Mouse (Mus musculus): ENCODE results near the gene Cpne6. TPM values are rescaled to one million over a fixed set of nuclear protein-coding genes. Genes with fewer than 3 reads are reported as not detected.

Cpne6 gene
- polyA plus RNA-seq, 1 experiment from 2014 or later = not detected

DNA sequence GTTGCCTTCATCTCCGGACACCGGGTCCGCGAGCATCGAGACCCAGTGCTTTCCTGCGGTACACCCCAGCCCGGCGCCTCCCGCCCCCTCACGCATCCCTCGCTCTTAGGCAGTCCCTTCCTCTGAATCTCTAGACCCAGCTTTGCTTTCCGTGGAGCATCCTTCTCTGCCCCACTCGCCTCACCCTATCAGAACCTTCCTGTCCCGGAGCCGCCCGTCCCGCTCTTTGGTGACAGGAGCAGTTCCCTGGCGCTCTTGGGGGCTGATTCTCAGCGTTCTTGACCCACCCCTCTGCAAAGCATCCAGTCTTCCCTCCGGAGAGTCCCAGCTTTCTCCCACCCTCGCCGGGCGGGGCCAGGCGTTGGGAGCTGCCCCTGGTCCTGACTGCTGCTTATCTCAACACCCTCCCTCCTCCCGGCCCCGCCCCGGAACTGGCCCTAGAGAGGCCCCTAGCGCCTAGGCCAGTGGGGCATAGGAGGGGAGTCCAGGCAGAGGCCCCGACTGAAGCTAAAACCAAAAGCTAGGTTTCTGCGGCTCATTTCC, 18.9 kb upstream of the Cpne6 start:
- Histone ChIP-seq H3K4me1 (ENCODE audit: control insufficient read depth, insufficient read depth, low read length) (peaks cover 3% of the 10 kb centered on the region; the same call in 1 of the 2 replicates), H3K27ac (replicated peaks; ENCODE audit: low read depth, low read length) (no peak overlapping the region; the same call in 1 of the 2 replicates), H3K27me3 (ENCODE audit: control insufficient read depth, insufficient read depth, low read length) (no peaks in the 10 kb centered on the region), H3K36me3 (ENCODE audit: control insufficient read depth, insufficient read depth, low read length) (no peaks in the 10 kb centered on the region), H3K4me2 (ENCODE audit: low read depth, severe bottlenecking) (peak overlapping the region; percentile 97), H3K9ac (ENCODE audit: low read length) (peak overlapping the region; percentile 72), H3K9me3 (ENCODE audit: control insufficient read depth, low read length) (no peaks in the 10 kb centered on the region), H3K4me3 (ENCODE audit: low read depth, low read length) (peak overlapping the region; percentile 67)
- ATAC-seq (ENCODE audit: insufficient number of reproducible peaks, low FRiP score, low TSS enrichment, low read depth) (peak; percentile 76), DNase-seq (ENCODE audit: low spot score) (peak; percentile 84)
- under 1% methylated on average over 30 of the region's 30 CpGs for WGBS

DNA sequence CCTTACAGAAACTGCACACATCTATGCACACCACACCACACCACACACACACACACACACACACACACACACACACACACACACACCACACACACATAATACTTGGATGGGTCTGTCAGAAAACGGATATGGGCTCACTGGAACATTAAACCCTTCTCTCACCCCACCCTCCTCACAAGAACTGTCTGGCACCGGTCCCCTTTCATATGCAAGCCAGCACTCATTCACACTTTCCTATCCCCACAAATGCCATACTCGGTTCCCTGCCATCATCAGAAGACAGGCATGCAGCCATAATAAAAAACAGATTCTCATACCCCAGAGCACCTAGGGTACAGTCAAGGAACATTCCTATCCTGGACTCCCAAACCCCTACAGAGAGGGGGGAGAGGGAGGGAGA, 18.1 kb upstream of the Cpne6 start:
- no peak overlapping the region for H3K9ac ChIP-seq (ENCODE audit: low read length)
- H3K27ac ChIP-seq (replicated peaks; ENCODE audit: low read depth, low read length) = no peak overlapping the region
- H3K36me3 ChIP-seq (ENCODE audit: control insufficient read depth, insufficient read depth, low read length) = no peaks in the 10 kb centered on the region
- no peaks in the 10 kb centered on the region for H3K9me3 ChIP-seq (ENCODE audit: control insufficient read depth, low read length)
- peak overlapping the region; percentile 97; the same call in 1 of the 2 replicates for H3K4me2 ChIP-seq (ENCODE audit: low read depth, severe bottlenecking)
- ATAC-seq (ENCODE audit: insufficient number of reproducible peaks, low FRiP score, low TSS enrichment, low read depth) = no peak
- no peak for DNase-seq (ENCODE audit: low spot score)
- WGBS = 27% methylated on average over 3 of the region's 3 CpGs
- H3K4me1 ChIP-seq (ENCODE audit: control insufficient read depth, insufficient read depth, low read length) = peaks cover 3% of the 10 kb centered on the region; the same call in 1 of the 2 replicates
- H3K4me3 ChIP-seq (ENCODE audit: low read depth, low read length) = no peak overlapping the region
- H3K27me3 ChIP-seq (ENCODE audit: control insufficient read depth, insufficient read depth, low read length) = no peaks in the 10 kb centered on the region

DNA sequence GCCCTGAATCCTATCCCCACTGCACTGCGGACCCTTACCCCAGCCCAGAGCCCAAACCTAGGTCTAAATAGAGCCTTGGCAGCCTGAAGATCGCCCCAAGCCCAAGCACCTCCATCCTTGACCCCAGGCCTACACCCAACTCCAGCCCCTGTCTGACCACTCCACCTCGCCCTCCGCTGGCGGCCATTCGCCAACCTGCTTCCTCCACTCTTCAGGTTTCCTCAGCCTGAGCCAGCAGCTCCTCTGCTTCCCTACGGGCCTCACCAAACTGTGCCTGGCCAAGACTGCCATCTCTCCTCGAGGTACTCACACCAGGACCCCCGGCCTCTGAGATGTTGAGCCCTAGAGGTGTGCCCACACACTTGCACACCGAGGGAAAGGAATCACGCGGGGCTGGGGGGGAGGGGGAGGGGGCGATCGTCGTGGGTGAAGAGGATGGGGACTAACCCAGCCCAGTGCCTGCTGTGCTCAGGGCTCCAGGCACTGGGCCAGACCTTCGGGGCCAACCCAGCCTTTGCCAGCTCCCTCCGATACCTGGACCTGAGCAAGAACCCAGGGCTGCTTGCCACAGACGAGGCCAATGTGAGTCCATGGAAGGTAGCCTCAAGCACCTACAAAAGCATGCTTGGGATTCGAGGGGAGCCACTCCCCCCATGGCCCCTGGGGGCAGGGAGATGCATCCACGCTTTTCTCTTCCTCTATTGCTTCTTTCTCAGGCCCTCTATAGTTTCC, 14.6 kb upstream of the Cpne6 start:
- no peaks in the 10 kb centered on the region for H3K9me3 ChIP-seq (ENCODE audit: control insufficient read depth, low read length)

DNA sequence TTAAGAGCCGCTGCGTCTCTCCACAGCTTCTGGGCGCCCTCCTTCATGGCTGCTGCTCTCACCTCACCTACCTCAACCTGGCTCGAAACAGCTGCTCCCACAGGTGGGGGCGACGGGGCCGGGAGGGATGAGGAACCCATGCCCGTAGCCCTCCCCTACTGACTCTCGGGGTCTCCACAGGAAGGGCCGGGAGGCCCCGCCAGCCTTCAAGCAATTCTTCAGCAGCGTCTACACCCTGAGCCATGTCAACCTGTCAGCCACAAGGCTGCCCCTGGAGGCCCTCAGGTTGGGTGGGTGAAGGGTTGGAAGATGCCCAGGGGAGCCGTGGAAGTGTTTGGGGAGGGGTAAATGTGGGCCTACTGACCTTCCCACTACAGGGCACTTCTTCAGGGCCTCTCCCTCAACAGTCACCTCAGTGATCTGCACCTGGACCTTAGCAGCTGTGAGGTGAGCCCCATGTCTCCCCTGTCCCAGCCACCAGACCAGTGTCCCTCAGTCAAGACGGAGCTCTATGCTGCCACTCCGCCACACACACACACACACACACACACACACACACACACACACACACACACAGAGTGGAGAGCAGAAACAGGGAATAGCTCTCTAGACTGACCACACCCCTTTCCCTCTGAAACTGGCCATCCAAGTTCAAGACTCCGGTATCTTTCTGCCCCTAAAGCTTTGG, 13.3 kb upstream of the Cpne6 start:
- H3K27ac ChIP-seq (replicated peaks; ENCODE audit: low read depth, low read length) = no peak overlapping the region
- no peak overlapping the region for H3K4me3 ChIP-seq (ENCODE audit: low read depth, low read length)
- no peaks in the 10 kb centered on the region for H3K27me3 ChIP-seq (ENCODE audit: control insufficient read depth, insufficient read depth, low read length)
- H3K9ac ChIP-seq (ENCODE audit: low read length) = no peak overlapping the region
- H3K4me1 ChIP-seq (ENCODE audit: control insufficient read depth, insufficient read depth, low read length) = 0 out of 2 replicates have a peak, but pooled peaks cover 2% of the 10 kb centered on the region
- 74% methylated on average over 15 of the region's 16 CpGs for WGBS
- H3K9me3 ChIP-seq (ENCODE audit: control insufficient read depth, low read length) = no peaks in the 10 kb centered on the region
- no peak for DNase-seq (ENCODE audit: low spot score)
- no peak overlapping the region for H3K4me2 ChIP-seq (ENCODE audit: low read depth, severe bottlenecking)
- peak; percentile 28 for ATAC-seq (ENCODE audit: insufficient number of reproducible peaks, low FRiP score, low TSS enrichment, low read depth)
- H3K36me3 ChIP-seq (ENCODE audit: control insufficient read depth, insufficient read depth, low read length) = no peaks in the 10 kb centered on the region

More for the DNA sequence above, 14.6 kb upstream of the Cpne6 start:
- no peaks in the 10 kb centered on the region for H3K36me3 ChIP-seq (ENCODE audit: control insufficient read depth, insufficient read depth, low read length)
- H3K4me2 ChIP-seq (ENCODE audit: low read depth, severe bottlenecking) = no peak overlapping the region
- H3K9ac ChIP-seq (ENCODE audit: low read length) = no peak overlapping the region
- no peak for DNase-seq (ENCODE audit: low spot score)
- H3K4me1 ChIP-seq (ENCODE audit: control insufficient read depth, insufficient read depth, low read length) = peaks cover 5% of the 10 kb centered on the region; the same call in 1 of the 2 replicates
- WGBS = 72% methylated on average over 20 of the region's 20 CpGs
- no peaks in the 10 kb centered on the region for H3K27me3 ChIP-seq (ENCODE audit: control insufficient read depth, insufficient read depth, low read length)
- no peak overlapping the region for H3K27ac ChIP-seq (replicated peaks; ENCODE audit: low read depth, low read length)
- no peak overlapping the region for H3K4me3 ChIP-seq (ENCODE audit: low read depth, low read length)
- no peak for ATAC-seq (ENCODE audit: insufficient number of reproducible peaks, low FRiP score, low TSS enrichment, low read depth)

DNA sequence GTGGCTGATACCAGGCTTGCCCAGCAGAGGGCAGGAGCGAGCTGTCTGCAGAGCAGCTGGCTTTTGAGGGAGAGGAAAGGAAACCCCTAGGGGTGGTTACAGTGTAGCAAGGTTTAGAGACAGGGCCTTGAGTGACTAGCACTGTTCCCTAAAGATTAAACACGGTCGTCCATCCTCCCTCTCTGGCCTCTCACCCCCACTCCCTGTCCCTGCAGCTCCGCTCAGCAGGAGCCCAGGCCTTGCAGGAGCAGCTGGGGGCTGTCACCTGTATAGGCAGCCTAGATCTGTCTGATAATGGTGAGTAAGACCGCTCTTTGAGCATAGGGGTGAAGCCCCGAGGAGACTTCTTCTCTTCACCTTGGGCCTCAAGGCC, 12.8 kb upstream of the Cpne6 start:
- ATAC-seq (ENCODE audit: insufficient number of reproducible peaks, low FRiP score, low TSS enrichment, low read depth) = 0 out of 2 replicates have a peak, but pooled peaks have one; percentile 45

DNA sequence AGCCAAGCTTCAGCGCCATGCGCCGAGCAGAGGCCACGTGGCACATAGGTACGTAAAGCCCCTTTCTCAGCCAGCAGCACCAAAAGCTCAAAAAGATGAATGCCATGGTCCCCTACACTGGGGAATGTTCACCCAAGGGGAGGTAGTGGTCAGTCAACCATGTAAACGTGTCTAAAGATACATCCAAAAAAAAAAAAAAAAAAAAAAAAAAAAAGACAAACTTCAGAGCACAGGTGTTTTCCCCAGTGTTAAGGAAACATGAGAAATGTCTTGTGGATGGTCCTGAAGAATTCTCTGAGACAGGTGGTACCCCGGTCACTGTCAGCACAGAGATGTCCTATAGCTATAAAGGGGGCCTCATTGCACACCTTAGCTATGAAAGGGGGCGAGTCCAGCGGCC, 4.6 kb upstream of the Cpne6 start:
- no peaks in the 10 kb centered on the region for H3K27me3 ChIP-seq (ENCODE audit: control insufficient read depth, insufficient read depth, low read length)
- no peaks in the 10 kb centered on the region for H3K4me1 ChIP-seq (ENCODE audit: control insufficient read depth, insufficient read depth, low read length)
- DNase-seq (ENCODE audit: low spot score) (no peak), ATAC-seq (ENCODE audit: insufficient number of reproducible peaks, low FRiP score, low TSS enrichment, low read depth) (no peak)
- H3K36me3 ChIP-seq (ENCODE audit: control insufficient read depth, insufficient read depth, low read length) = no peaks in the 10 kb centered on the region
- 91% methylated on average over 9 of the region's 9 CpGs for WGBS
- H3K4me2 ChIP-seq (ENCODE audit: low read depth, severe bottlenecking) = no peak overlapping the region
- H3K9ac ChIP-seq (ENCODE audit: low read length) = no peak overlapping the region
- H3K9me3 ChIP-seq (ENCODE audit: control insufficient read depth, low read length) = no peaks in the 10 kb centered on the region
- H3K4me3 ChIP-seq (ENCODE audit: low read depth, low read length) = no peak overlapping the region
- no peak overlapping the region for H3K27ac ChIP-seq (replicated peaks; ENCODE audit: low read depth, low read length)

More for the DNA sequence above, 12.8 kb upstream of the Cpne6 start:
- no peaks in the 10 kb centered on the region for H3K27me3 ChIP-seq (ENCODE audit: control insufficient read depth, insufficient read depth, low read length)
- H3K36me3 ChIP-seq (ENCODE audit: control insufficient read depth, insufficient read depth, low read length) = no peaks in the 10 kb centered on the region
- DNase-seq (ENCODE audit: low spot score) = peak; percentile 93
- H3K27ac ChIP-seq (replicated peaks; ENCODE audit: low read depth, low read length) = no peak overlapping the region
- no peak overlapping the region for H3K4me3 ChIP-seq (ENCODE audit: low read depth, low read length)
- no peaks in the 10 kb centered on the region for H3K9me3 ChIP-seq (ENCODE audit: control insufficient read depth, low read length)
- H3K9ac ChIP-seq (ENCODE audit: low read length) = no peak overlapping the region
- 35% methylated on average over 6 of the region's 6 CpGs for WGBS
- no peak overlapping the region for H3K4me2 ChIP-seq (ENCODE audit: low read depth, severe bottlenecking)
- H3K4me1 ChIP-seq (ENCODE audit: control insufficient read depth, insufficient read depth, low read length) = 0 out of 2 replicates have a peak, but pooled peaks cover 2% of the 10 kb centered on the region

DNA sequence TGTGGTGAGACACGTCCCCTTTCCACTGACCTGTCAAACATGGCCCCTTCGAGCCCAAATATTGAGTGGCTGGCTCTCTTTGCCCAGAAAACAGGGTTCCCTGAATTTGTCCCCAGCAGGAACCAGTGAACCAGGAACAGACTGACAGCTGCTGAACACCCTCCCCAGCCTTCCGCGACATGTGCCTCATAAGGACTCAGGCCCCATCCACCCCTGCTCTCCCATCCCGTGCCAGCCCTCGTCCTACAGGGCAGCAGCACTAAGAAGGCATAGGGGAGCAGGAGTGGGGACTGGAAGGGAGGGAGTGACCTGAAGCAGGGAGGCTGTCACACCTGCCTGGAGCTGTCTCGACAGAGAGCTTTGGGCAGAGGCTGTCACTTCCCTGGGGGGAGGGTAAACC, 2.4 kb upstream of the Cpne6 start:
- no peak overlapping the region for H3K4me2 ChIP-seq (ENCODE audit: low read depth, severe bottlenecking)
- H3K27ac ChIP-seq (replicated peaks; ENCODE audit: low read depth, low read length) = no peak overlapping the region
- ATAC-seq (ENCODE audit: insufficient number of reproducible peaks, low FRiP score, low TSS enrichment, low read depth) = no peak
- H3K4me1 ChIP-seq (ENCODE audit: control insufficient read depth, insufficient read depth, low read length) = no peaks in the 10 kb centered on the region
- no peak overlapping the region for H3K4me3 ChIP-seq (ENCODE audit: low read depth, low read length)
- H3K36me3 ChIP-seq (ENCODE audit: control insufficient read depth, insufficient read depth, low read length) = no peaks in the 10 kb centered on the region
- H3K27me3 ChIP-seq (ENCODE audit: control insufficient read depth, insufficient read depth, low read length) = no peaks in the 10 kb centered on the region
- WGBS = 62% methylated on average over 7 of the region's 7 CpGs
- no peaks in the 10 kb centered on the region for H3K9me3 ChIP-seq (ENCODE audit: control insufficient read depth, low read length)
- no peak for DNase-seq (ENCODE audit: low spot score)
- H3K9ac ChIP-seq (ENCODE audit: low read length) = no peak overlapping the region

DNA sequence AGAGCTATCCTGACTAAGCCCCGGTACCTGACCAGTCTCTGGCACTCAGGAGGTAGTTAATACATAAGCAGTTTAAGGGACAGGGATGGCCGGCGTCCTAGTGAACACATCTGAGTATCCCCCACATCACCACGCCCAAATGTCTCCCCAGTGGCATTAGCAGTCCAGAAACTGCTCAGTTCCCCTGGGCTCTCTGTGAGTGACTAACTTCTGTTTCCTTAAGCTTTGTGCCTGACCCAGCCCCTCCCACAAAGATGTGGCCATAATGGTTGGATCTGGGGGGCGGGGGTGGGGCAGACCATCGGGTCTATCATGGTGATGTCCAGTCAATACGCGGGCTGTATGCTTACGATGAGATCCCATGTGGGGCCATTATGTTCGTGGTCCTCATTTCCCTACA, 705 bp upstream of the Cpne6 start:
- 86% methylated on average over 10 of the region's 10 CpGs for WGBS
- Histone ChIP-seq H3K36me3 (ENCODE audit: control insufficient read depth, insufficient read depth, low read length) (no peaks in the 10 kb centered on the region), H3K27ac (replicated peaks; ENCODE audit: low read depth, low read length) (no peak overlapping the region), H3K9ac (ENCODE audit: low read length) (no peak overlapping the region), H3K9me3 (ENCODE audit: control insufficient read depth, low read length) (no peaks in the 10 kb centered on the region), H3K4me1 (ENCODE audit: control insufficient read depth, insufficient read depth, low read length) (no peaks in the 10 kb centered on the region), H3K4me3 (ENCODE audit: low read depth, low read length) (no peak overlapping the region), H3K27me3 (ENCODE audit: control insufficient read depth, insufficient read depth, low read length) (no peaks in the 10 kb centered on the region), H3K4me2 (ENCODE audit: low read depth, severe bottlenecking) (no peak overlapping the region)
- ATAC-seq (ENCODE audit: insufficient number of reproducible peaks, low FRiP score, low TSS enrichment, low read depth) (no peak), DNase-seq (ENCODE audit: low spot score) (no peak)

Measured in limb, embryonic 11.5 days (tissue).